Mouse (Mus musculus): ENCODE data around the gene Impdh1. TPM values are rescaled to one million over a fixed set of nuclear protein-coding genes. Genes with fewer than 3 reads are reported as not detected.

Gene Impdh1
- polyA plus RNA-seq (2015; fragmentation: Nextera tagmentation; extraction: Ambion mirVana), result 23.4 and 44.1 TPM in 2 replicates

DNA sequence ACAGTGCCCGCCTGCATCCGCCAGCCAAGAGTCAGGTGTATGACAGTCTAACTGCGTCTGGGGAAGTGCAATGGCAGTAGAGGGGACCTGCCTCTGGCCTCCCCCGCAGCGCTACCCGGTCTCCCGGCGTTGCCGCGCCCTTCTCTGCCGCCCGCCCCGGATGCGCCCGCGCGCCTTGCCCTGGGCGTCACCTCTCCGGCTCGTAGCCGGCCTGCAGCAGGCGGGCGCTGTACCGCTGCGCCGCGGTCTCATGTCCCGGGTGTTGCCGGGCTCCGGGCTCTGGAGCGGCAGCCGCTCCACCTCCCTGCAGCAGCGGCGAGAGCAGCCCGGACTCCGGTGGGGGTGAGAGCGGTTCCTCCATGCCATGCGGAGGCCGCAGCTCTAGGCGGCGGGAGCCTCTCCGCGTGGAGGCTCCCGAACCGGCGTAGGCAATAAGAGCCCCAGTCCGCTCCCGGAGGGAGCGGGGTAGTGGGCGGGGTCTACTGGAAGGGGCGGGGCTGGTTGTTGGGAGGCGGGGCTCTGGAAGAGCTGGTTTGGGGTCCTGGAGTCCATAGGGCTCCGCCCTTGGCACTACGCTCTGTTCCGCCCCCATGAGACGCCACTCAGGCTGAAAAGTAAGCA lies at the start of gene Impdh1:
Gene Impdh1, minus strand, starts transcription at position 484 of the 621 bp plus-strand sequence.

DNA sequence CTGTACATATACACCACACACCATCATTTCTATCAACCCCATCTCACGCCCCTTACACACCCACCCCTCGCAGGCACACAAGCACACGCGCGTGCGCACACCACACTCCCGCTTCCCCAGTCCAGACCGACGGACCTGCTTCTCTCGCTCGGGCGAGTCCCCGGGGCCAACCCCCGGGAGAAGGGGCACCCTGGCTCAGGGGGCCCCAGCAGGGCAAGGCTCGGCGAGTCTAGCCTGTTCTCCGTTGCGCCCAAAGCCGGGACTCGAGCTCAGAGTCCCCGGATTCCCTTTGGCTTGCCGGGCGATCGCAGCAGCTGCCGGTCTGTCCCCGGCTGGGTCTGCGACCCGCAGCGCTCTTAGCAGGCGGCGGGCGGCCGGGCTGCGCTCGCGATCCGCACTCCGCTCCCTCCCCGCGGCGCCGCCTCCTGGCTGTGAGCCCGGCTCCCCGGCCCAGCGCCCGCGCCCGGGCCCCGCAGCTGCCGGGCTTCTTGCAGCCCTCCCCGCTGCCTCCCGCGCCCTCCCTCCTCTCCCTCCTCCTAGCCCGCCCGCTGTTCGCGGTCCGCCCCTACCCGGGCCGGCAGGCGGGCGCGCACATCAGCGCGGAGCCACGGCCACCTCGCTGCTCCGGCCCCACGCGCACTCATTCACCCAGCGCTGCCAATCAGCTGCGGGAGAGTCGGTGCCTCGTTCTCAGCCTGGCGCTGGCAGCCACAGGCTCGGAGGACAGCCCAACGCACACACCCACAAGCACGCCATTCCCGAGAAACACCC lies 37.1 kb downstream of the Impdh1 start, which contains the start of gene Prrt4:
Gene Prrt4, minus strand, starts transcription at position 697 of the 771 bp plus-strand sequence.

DNA sequence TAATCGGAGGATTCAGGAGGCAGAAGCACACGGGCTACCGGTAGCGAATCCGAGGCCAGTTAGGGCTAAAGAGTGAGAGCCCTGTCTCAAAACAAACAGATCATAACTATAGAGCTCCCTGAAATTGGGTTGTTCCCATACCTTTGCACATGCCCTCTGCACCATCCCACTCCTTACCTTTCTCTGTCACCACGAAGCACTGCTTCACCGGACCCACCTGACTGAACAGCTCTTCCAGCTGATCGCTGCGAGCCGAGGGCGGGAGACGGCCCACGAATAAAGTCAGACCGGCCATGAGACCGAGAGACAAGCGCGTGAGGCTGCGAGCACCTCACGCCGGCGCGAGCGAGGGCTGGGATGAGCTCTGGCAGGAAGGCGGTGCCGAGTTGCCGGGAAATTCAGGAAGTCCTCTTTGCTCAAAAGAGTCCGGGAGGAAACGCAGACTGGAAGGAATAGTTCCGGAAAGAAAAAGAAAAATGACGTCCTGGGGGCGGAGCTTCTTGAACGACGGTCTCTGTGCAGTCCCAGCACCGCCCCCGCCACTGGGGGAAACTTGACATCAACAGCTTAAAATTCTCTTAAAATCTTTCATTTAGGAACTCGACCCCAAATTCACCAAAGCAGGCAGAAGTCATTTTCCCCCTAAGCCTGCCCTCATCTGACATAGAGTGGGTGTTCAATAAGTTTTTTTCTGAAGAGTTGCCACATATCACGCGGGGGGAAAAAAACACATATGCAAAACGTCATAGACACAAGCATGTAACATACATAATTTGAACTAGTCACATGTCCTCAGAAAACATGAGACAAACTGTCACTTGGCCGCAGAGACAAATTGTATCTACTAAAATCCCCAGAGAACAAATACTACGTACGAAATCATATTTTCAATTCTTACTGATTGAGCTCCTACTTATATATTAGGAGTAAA lies 51.6 kb downstream of the Impdh1 start, which contains the start of gene Rbm28:
Gene Rbm28, minus strand, starts transcription at position 693 of the 931 bp plus-strand sequence.

Small RNAs within 50 kb of the gene (microRNA-seq; reads per million reads assigned to microRNA genes)
- gene Gm24303 (ENCODE audit: borderline replicate concordance, insufficient number of aligned reads), result not detected

Other genes with a start within 250 kb of the Impdh1 start
- not detected in 2 replicates for gene Lep, start 156.1 kb downstream of the Impdh1 start, polyA plus RNA-seq (2015; fragmentation: Nextera tagmentation; extraction: Ambion mirVana)
- gene Rbm28, start 51.4 kb downstream of the Impdh1 start, polyA plus RNA-seq (2015; fragmentation: Nextera tagmentation; extraction: Ambion mirVana), result 14.1 and 17.4 TPM in 2 replicates
- gene Prrt4, start 36.8 kb downstream of the Impdh1 start, polyA plus RNA-seq (2015; fragmentation: Nextera tagmentation; extraction: Ambion mirVana), result 3.7 and 5.0 TPM in 2 replicates
- gene Hilpda, start 56.1 kb upstream of the Impdh1 start, polyA plus RNA-seq (2015; fragmentation: Nextera tagmentation; extraction: Ambion mirVana), result 35.7 and 39.2 TPM in 2 replicates
- gene Fam71f2, start 63.2 kb upstream of the Impdh1 start, polyA plus RNA-seq (2015; fragmentation: Nextera tagmentation; extraction: Ambion mirVana), result 0.22 TPM in 1 of 2 replicates, not detected in the other
- 0.11 TPM in 1 of 2 replicates, not detected in the other for gene Fam71f1, start 102.8 kb upstream of the Impdh1 start, polyA plus RNA-seq (2015; fragmentation: Nextera tagmentation; extraction: Ambion mirVana)
- gene Calu, start 131.7 kb upstream of the Impdh1 start, polyA plus RNA-seq (2015; fragmentation: Nextera tagmentation; extraction: Ambion mirVana), result 204 and 210 TPM in 2 replicates
- 0.28 and 1.2 TPM in 2 replicates for gene Opn1sw, start 172.1 kb upstream of the Impdh1 start, polyA plus RNA-seq (2015; fragmentation: Nextera tagmentation; extraction: Ambion mirVana)
- 8.8 and 13.6 TPM in 2 replicates for gene Ccdc136, start 179.9 kb upstream of the Impdh1 start, polyA plus RNA-seq (2015; fragmentation: Nextera tagmentation; extraction: Ambion mirVana)
- gene Flnc, start 216.9 kb upstream of the Impdh1 start, polyA plus RNA-seq (2015; fragmentation: Nextera tagmentation; extraction: Ambion mirVana), result 2.9 and 3.7 TPM in 2 replicates